Mouse (Mus musculus): ENCODE measurements at regions not wholly inside any gene's neighbourhood (a gene's known extent, or its start where the extent isn't known, plus 50 kb on each side); places are given as distances from the start of the nearest gene placed in this dataset.
"Not testable (repeated sequence)": the region's sequence is repeated elsewhere in the genome, so short reads cannot be mapped to it uniquely, and the experiment has no call there.

DNA sequence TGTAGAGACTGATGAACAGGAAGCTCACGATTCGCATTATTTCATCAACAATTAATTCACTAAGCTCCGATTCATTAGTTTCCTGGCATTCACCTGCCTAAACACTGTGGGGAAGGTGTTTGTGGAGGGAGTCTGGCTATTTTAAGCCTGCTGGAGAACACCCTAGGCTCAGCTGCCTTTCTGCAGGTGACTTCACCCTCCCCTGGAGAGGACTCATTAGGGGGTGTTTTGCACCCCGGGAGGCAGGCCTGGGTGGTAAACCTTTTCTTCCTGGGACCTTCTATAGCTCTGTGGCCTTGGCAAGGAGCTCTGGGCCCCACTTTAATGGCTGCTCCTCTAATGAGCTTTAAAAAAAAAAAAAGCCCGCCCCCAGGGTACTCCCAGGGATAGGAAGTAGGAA is 55.4 kb upstream of the Bnc1 start:
- no peak for DNase-seq (ENCODE audit: low spot score in 2 of 2)

DNA sequence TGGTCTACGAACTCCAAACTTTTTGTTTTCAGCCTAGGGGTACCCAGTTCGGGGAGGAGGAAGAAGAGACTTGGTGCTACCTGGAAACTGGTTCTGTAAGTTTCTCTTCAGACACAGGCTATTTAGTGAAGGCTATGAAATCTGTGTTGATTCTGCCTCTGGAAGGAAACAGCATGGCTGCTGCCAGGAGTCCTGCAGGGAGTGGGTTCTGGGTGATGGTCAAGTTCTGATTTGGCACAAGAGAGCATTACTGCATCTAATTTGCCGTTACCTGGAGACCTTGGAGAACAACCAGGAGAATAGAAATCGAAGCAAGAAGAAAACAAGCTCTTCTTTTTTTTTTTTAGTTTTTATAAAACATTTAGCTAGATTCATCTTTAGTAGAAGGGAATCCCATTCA is 61.3 kb upstream of the Bnc1 start:
- DNase-seq (ENCODE audit: low spot score in 2 of 2): no peak

- DNase-seq (ENCODE audit: low spot score in 2 of 2): no peak
Observed at GRCm38 (mm10) chr7:82056551-82057230, 64.6 kb upstream of the Bnc1 start.

DNA sequence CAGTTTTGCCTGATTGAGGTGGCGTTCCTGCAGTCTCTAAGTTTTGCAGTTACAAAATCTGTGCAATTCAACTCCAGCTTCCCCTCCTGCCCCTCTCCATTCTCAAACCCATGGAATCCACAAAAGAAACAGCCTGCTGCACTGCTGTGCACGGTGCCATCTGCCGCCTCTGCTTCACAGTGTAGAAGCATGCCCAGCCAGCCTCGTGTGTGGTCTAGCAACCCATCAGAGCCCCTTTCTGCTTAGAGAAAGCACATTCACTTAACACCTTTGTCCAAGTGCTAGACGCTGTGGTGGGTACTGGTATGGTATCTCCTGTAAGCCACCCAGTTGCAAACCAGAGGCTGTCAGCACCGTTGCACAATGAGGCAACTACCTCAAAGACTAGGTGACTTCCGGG is 71.3 kb upstream of the Bnc1 start:
- no peak for DNase-seq (ENCODE audit: low spot score in 2 of 2)

DNA sequence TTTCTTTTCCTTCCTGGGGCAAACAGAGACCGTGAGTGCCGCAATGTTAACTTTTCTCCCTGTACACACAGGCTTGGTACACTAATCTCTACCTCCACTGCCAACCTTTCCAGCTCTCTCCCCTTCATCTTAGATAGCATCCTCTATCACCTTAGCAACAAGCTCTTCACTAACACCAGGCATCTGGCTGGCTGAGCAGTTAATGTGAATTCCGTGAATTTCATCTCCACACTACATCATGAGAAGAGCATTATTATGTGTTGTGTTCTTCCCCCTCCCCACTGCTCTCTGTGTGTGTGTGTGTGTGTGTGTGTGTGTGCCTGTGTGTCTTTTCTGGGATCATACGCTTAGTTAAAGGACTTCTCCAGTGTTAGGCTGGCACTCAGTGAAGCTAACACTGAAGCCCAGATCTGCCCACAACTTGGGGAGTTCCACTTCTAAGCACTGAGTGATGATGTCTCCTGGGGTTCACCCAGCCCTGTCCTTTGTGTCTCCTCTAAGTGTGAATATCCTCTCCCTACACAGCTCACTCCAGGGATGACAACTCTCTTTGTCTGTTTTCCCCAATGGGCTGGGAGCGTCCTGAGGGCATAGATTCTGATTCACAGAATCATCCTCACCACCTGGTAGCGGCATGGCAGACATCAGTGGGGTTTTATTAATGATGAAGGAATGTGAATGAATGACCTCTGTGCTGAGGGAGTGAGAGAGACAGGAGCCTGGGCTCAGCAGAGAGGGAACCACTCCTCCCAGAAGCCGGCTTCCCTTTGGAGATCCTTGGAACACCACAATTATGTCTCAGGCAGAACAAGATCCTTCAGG is 77.7 kb upstream of the Bnc1 start:
- no peak for DNase-seq (ENCODE audit: low spot score in 2 of 2)

DNA sequence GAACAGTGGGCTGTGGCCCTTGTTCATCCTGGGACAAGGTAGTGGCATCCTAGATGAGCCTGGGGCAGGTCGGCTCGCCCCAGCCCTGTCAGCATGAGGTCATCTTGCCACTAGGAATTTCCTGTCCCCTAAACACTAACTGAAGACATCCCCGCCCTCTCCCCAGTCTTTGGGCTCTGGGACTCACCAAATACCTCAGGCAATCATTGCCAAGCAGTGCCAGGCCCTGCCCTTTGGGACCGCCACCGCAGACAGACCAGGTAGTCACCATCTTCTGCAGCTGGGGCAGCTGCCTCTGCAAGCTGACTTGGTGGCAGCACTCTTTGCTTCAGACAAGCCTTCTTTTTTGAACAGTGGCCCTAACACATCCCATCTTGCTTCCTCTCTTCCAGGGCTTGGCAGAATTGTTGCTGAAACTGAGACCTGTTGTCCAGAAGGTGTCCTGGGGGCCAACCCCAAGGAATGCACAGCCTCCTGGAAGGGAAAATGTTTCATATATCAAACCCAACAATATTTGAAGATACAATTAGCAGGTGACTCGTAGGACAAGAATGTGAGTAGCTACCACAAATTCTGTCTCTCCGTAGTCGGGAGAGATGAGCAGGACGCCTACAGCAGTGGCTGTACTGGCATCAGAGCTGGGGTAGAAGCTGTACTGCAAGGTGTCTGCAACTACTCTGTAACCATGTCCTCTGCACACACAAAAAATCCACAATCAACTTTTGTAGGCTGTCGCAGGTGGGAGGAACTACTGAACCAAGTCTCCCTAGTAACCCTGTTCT is 79.0 kb upstream of the Bnc1 start:
- no peak for DNase-seq (ENCODE audit: low spot score in 2 of 2)

DNA sequence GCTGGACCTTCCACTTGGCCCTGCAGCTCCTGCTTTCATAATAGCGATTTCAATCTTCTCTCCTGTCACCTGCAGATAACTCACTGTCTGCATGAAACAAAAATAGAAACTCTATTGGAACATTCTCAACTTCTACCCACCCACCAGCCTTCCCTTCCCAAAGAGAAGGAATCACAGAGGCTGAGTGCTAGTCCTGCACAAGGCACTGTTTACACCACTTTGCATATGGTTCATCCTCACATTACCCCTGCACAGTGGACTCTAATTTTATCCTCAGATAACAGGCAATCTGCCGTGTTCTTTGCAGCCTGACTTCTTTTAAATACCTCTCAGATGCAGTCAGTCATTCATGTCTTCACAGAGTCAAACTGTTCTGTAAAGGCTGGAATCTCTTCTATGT is 83.3 kb upstream of the Bnc1 start:
- peak in 1 of 2 experiments; percentile 7 for DNase-seq (ENCODE audit: low spot score in 2 of 2)

DNA sequence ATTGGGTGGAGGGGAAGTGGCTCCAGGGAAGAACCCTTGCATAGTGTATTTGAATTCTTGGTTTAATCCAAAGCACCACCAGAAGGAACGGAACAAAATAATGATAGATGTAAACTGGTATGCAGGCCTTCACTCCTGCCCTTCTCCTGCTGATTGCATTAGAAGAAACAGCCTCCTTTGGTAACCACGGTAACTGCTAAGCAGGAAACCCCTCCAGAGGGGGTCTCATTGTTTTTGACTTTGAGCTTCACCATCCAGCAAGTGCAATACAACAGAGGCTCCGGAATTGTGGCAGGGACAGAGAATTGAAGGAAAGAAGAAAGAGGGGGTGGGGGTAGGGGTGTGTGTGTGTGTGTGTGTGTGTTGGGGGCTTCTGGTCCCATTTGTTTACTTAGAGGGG is 89.8 kb upstream of the Bnc1 start:
- DNase-seq (ENCODE audit: low spot score in 2 of 2): no peak

DNA sequence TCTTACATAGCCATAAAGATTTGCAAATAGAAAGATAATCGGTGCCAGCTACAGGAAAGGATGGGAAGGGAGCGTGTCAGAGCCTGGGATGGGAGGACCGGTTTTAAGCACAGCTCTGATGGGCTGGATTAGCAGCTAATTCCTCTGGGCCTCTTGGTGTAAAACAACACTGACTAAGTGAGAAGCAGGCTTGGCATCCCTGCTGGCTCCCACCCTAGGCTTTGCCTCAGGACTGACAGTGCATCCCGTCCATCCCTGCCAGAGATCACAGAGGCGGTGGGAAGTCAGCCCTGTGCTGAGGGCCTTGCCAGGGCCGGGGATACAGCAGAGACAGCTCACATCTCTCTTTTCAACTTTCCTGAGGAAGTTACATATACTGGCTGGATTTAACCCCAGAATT is 90.8 kb upstream of the Sh3gl3 start:
- no peak for DNase-seq (ENCODE audit: low spot score in 2 of 2)

GRCm38 (mm10) chr7:82084473-82084872 is 89.2 kb upstream of the Sh3gl3 start:
- DNase-seq (ENCODE audit: low spot score in 2 of 2): no peak

GRCm38 (mm10) chr7:82085205-82085604 is 88.4 kb upstream of the Sh3gl3 start:
- no peak for DNase-seq (ENCODE audit: low spot score in 2 of 2)

DNA sequence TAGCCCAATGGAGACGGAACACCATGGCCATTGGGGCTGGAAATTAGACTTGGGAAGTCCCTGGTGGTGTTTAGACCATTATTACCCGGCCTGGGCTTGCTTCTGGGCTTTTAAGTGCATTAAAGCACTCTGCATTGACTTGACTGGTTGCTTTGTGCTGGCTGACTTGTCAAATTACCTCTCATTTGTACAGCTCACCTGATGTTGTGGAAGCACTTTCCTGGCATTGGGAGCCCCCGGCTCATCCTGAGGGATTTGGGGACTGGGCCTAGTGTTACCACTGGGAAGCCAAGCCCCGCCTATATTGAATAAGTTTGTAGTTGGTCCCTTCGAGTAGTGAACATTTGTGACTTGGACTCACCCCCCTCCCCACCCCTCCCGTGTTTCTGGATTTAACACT is 75.5 kb upstream of the Sh3gl3 start:
- no peak for DNase-seq (ENCODE audit: low spot score in 2 of 2)

DNA sequence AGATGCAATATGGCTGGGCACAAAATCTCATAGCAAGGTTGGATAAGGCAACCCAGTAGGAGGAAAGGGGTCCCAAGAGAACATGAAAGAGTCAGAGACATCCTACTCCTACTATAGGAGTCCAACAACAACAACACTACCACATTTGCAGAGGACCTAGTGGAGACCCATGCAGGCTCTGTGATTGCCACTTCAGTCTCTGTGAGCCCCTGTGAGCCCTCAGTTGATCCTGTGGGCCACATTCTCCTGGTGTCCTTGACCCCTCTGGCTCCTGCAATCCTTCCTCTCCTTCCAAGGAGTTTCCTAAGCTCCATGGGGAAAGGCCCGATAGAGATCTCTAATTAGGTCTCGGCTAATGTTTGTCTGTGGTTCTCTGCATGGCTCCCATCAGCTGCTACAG is 72.3 kb upstream of the Sh3gl3 start:
- DNase-seq (ENCODE audit: low spot score in 2 of 2): no peak

DNA sequence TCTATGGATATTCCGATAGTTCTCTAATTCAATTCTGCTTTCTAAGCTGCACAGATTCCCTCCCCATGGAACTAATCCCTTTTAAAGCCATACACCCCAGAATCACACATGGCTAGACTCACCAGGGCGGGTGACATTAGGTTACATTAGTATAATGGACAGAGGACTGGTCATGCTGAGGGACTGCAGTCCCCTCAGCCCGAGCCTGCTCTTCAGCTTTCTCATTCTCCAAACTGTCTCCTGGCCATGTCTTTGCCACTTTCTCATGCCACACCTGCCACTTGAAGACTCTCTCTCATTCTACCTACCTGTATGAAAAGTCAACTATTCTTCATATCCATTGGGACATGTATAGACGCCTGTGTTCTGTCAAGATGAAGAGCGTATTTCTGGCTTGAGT is 68.0 kb upstream of the Sh3gl3 start:
- DNase-seq (ENCODE audit: low spot score in 2 of 2): no peak

GRCm38 (mm10) chr7:82109141-82109540 is 64.5 kb upstream of the Sh3gl3 start:
- not testable (repeated sequence) for DNase-seq (ENCODE audit: low spot score in 2 of 2)

- DNase-seq (ENCODE audit: low spot score in 2 of 2): no peak
Observed at GRCm38 (mm10) chr7:82109550-82109949, 64.1 kb upstream of the Sh3gl3 start.

GRCm38 (mm10) chr7:82109977-82110376 is 63.7 kb upstream of the Sh3gl3 start:
- no peak for DNase-seq (ENCODE audit: low spot score in 2 of 2)

DNA sequence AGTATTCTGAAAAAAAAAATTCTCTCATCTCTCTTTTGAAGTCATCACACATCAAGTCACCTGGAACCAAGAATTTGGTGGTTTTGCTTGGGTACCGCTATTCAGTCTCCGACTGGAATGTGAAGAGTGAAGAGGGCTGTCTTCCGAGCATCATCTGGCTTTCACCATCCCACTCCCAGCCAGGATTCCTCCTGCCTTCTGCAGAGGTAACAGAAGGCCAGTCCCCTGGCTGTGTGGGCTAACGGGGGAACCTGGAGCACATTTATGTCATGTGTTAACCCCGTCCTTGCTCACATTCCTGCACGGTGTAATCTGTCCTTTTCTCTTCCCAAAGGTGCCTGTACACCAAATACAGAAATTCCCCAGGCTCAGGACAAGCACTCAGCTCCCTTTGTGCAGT is 61.6 kb upstream of the Sh3gl3 start:
- no peak for DNase-seq (ENCODE audit: low spot score in 2 of 2)

DNA sequence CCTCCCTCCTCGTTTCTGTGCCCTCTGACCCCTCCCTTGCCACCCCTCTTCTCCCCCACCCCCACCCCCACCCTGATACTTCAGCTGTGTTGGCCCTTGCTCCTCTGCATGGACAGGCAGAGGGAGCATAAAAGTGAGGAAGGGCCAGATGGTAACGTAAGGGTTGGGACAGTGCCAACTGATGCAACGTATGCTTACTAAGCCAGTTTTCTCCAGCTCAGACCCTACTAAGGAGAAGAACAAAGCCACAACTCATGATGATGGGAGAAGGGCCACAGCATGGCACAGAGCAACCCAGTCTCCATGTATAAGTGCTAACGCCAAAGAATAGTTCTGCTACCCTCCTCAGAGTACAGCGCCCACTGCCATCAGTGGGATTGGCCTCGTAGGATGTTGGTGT is 58.0 kb upstream of the Sh3gl3 start:
- no peak for DNase-seq (ENCODE audit: low spot score in 2 of 2)

DNA sequence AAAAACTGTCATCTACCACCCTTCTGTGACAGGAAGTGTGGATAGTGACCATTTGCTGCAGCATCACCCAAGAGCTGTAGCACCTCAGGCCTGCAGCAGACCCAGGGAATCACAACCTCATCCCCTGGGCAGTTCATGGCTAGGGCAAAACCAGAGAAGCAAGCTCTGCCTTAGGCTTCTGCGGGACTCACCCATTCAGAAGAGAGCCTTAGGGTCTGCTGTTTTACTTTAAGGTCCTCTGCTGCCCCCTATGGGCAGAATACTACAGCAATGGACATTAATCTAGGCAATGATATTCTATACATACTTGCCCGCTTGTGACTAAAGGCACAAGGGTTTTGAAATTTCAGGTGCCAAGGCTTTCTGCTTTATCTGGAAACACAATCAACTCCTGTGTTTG is 54.4 kb upstream of the Sh3gl3 start:
- DNase-seq (ENCODE audit: low spot score in 2 of 2): peak; percentile 83 to 89

DNA sequence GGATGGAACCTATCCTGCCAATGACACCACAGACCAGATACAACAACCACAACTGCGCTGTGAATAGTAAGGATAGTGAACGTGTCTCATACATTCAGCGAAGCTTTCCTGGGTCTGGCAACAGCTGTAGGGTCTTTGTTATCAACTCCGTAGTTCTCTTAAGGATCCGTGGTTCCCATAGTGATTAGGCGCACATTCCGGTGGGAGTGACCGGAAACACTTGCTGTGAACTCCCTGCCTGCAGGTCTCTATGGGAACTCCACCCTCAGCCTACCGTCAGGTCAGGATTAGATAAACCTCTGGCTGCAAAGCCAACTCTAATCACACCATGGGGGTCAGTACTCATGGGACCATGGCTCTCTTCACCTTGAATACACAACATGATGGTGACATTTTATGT is 53.8 kb upstream of the Sh3gl3 start:
- no peak for DNase-seq (ENCODE audit: low spot score in 2 of 2)

- peak; percentile 66 to 73 for DNase-seq (ENCODE audit: low spot score in 2 of 2)
Observed at GRCm38 (mm10) chr7:82121746-82122145, 51.9 kb upstream of the Sh3gl3 start.
